Mouse (Mus musculus) common myeloid progenitor, adult 5-6 weeks (primary cell): Measurements from ENCODE around the gene Ubl3. TPM values are rescaled to one million over a fixed set of nuclear protein-coding genes. Genes with fewer than 3 reads are reported as not detected.

ENCODE experiments used
- ATAC-seq: replicated peaks from 2 replicates; pipeline ENCODE4 v1.8.0; 2016; ENCODE audit warnings: low read depth, mild to moderate bottlenecking, moderate TSS enrichment, inconsistent platforms; ENCODE audit not compliant: poor library complexity, severe bottlenecking
- total RNA-seq: library from RNA; stranded (forward); fragments of 200-1000, 187-1606 nt; gene quantifications from 2 replicates; pipeline ENCODE4 v1.2.3, GENCODE M21; 2017

The Ubl3 gene
- total RNA-seq, 1 experiment from 2014 or later = 25.3 TPM

GRCm38 (mm10) chr5:148490391-148490790 lies 62.2 kb downstream of the Ubl3 start:
- ATAC-seq = no peak

GRCm38 (mm10) chr5:148489724-148490193 lies 62.8 kb downstream of the Ubl3 start:
- peak; percentile 16 for ATAC-seq

DNA sequence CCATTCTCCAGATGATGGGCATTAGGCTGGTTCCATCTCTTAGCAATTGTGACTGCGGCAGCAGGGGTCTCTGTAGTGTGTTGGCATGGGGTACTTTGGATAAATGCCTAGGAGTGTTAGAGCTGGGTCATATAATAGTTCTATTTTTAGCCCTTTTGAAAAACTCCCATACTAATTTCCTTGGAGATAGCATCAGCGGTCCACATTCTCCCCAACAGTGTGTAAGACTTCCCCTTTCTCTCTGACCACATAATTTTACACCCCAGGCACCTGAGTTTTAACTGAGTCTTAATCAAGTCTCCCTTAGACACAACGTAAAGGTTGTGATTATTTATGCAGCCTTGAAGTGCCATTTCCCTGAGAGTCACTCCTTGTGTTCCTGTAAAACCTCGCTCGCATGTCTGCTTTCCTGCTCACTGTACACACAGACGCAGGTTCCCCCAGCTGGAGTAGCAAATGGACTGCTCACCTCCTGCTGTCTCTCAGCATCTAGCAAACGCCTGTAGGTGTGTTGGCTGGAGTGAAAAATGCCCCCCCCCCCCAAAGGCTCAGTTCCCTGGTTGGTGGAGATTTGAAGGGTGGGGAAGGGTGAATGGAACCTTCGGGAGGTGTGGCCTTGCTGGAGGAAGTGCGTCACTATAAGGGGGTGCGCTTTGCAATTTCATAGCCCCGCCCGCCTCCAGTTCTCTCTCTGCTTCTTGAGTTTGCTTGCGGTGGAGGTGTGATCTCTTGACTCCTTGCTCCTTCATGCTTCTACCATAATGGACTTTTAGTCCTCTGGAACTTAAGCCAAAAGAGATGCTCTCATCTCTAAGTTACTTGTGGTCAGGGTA lies 63.5 kb downstream of the Ubl3 start:
- peak; percentile 63 for ATAC-seq

GRCm38 (mm10) chr5:148486202-148486601 lies 66.4 kb downstream of the Ubl3 start:
- ATAC-seq = peak; percentile 73

- no peak for ATAC-seq
Observed at GRCm38 (mm10) chr5:148481745-148482144, 70.8 kb downstream of the Ubl3 start.

- ATAC-seq = no peak
Observed at GRCm38 (mm10) chr5:148474346-148474745, 78.2 kb downstream of the Ubl3 start.

DNA sequence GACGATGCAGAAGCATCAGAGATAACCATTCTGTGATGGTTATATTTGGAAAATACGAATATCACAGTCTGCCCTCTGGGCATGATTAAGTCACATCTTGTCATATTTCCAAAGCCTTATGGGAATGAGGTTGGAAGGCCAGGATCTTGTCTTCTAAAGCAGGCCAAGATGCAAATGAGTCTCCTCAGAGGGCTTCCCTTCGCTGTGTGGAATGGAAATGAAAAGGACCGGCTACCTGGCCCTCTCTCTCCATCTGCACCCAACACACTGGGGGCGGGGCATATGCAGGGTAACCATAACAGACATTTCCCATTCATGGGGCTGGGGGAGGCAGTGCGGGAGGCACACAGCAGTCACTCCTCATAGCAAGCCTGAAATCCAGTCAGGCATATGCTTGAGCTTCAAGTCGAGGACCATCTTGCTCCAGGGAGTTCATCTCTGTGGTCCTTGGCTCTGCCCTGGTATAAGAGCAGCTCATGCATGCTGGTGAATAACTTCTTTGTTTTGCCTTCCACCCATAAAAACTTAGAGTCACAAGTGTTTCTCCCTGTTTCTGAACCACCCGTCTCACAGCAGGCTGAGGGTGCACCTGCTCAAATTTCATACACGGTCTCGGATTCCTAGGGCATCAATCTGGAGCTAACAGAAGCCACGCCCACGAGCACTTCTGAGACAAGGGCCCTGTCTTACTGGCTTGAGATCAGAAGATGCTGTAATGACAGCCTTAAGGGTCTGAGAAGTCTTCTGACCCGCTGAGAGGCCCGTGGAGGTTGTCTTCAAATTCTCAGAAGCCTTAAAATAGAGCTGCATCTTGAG lies 83.8 kb downstream of the Ubl3 start:
- ATAC-seq = no peak

GRCm38 (mm10) chr5:148466933-148467607 lies 85.5 kb downstream of the Ubl3 start:
- ATAC-seq = no peak

DNA sequence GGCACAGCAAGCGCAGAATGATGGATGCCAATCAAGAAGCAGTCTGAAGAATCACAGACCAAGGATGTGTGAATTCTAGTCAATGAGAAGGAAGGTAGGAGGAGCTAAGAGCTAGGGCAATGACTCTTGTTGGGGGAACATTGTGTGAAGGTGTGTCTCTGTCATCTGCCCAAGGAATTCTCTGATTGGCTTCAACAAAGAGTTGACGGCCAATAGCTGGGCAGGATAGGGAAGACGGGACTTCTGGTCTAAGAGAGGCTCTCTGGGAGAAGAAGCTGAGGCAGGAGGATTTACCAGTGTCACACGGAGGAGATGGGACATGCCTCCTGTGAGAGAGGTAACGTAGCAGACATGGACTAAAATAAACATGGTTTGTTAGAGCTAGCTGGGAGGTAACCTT lies 86.5 kb downstream of the Ubl3 start:
- ATAC-seq = no peak

GRCm38 (mm10) chr5:148465091-148465490 lies 87.5 kb downstream of the Ubl3 start:
- no peak for ATAC-seq

GRCm38 (mm10) chr5:148464489-148464888 lies 88.1 kb downstream of the Ubl3 start:
- no peak for ATAC-seq

DNA sequence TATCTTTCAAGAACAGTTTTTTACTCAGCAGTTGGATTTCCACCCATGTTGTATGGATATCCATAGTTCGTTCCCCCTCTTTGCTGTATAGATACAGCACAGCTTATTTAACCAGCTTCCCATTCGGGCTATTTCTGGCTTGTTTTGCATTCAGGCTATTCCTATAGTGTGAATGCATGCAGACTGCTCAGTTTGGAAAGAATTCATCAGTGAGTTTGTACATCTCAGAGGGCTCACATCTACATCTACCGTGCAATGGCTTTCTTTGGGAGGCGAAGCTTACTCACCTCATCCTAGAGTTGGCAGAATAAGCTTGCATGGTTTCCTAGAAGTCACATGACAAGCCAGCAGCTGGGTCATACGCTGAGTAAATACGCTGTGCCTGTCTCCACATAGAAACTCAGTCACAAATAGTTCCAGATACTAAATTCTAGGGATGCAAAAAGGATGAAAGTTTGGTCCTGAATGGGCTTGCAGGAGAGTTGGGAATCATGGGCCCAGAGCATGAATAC lies 88.8 kb downstream of the Ubl3 start:
- ATAC-seq = no peak

Other genes with a start within 250 kb of the Ubl3 start
- 21.3 and 30.3 TPM in 2 replicates for gene Slc7a1, start 152.9 kb downstream of the Ubl3 start, total RNA-seq